Mouse (Mus musculus): ENCODE data around the gene Trex1.

The Trex1 gene

GRCm38 (mm10) chr9:109009636-109010315, 49.8 kb downstream of the Trex1 start:
- DNase-seq, result no peak

- DNase-seq, result no peak
Observed at GRCm38 (mm10) chr9:109008994-109009635, 50.4 kb downstream of the Trex1 start.

- no peak for DNase-seq
Observed at GRCm38 (mm10) chr9:109008081-109008480, 51.5 kb downstream of the Trex1 start.

All from kidney, postnatal 36 days (tissue).